Mouse (Mus musculus) hindbrain, embryonic 16.5 days (tissue): Measurements from ENCODE around the gene Acsf2. TPM values are rescaled to one million over a fixed set of nuclear protein-coding genes. Genes with fewer than 3 reads are reported as not detected.

Experiments
- ATAC-seq: fragments of 200-750 bp; cut with Nextera tagmentation; 2 replicates; pipeline ENCODE4 v1.8.0; 2017; ENCODE audit warnings: moderate TSS enrichment, moderate library complexity
- H3K27ac ChIP-seq: fragments of 300-500 bp; sonication (generic); 2 replicates; pipeline ENCODE4 v1.5.1; 2014; ENCODE audit warnings: low read depth, mild to moderate bottlenecking, control low read depth, low read length, moderate library complexity
- H3K27me3 ChIP-seq: fragments of 300-500 bp; sonication (generic); replicated peaks from 2 replicates; pipeline ENCODE4 v1.6.1; 2014; ENCODE audit warnings: low read length; ENCODE audit not compliant: control insufficient read depth, insufficient read depth
- H3K36me3 ChIP-seq: fragments of 300-500 bp; sonication (generic); 2 replicates; pipeline ENCODE4 v1.6.1; 2014; ENCODE audit warnings: mild to moderate bottlenecking, low read length, moderate library complexity, mixed read lengths; ENCODE audit not compliant: control insufficient read depth, insufficient read depth
- H3K4me1 ChIP-seq: fragments of 300-500 bp; sonication (generic); 2 replicates; pipeline ENCODE4 v1.6.1; 2014; ENCODE audit warnings: low read depth, low read length; ENCODE audit not compliant: control insufficient read depth, insufficient read depth
- H3K4me2 ChIP-seq: fragments of 300-500 bp; sonication (generic); 2 replicates; pipeline ENCODE4 v1.6.1; 2014; ENCODE audit warnings: mild to moderate bottlenecking, low read length, control low read depth, moderate library complexity
- H3K4me3 ChIP-seq: fragments of 300-500 bp; sonication (generic); 2 replicates; pipeline ENCODE4 v1.5.1; 2014; ENCODE audit warnings: mild to moderate bottlenecking, low read length, control low read depth, moderate library complexity
- H3K9ac ChIP-seq: fragments of 300-500 bp; sonication (generic); 2 replicates; pipeline ENCODE4 v1.6.1; 2014; ENCODE audit warnings: low read depth, mild to moderate bottlenecking, control low read depth, low read length, moderate library complexity
- H3K9me3 ChIP-seq: fragments of 300-500 bp; sonication (generic); 2 replicates; pipeline ENCODE4 v1.6.1; 2014; ENCODE audit warnings: mild to moderate bottlenecking, low read length, moderate library complexity; ENCODE audit not compliant: control insufficient read depth
- WGBS: fragments of 180-500 bp; shearing (Covaris S2); extraction: QIAGEN DNeasy Blood & Tissue Kit; methylation state at CpG from one replicate; pipeline ENCODE4 v1.1.7; 2014; 5-methylcytosine and 5-hydroxymethylcytosine counted together
- polyA plus RNA-seq: library from polyadenylated mRNA; unstranded; fragments of >200 nt; fragmentation: Nextera tagmentation; extraction: Ambion mirVana; gene quantifications from 2 replicates; pipeline ENCODE4 v1.2.1, GENCODE M21; 2015

Acsf2 gene
- polyA plus RNA-seq, 1 experiment from 2014 or later = 1.8 TPM

GRCm38 (mm10) chr11:94521219-94521843 lies 80.3 kb downstream of the Acsf2 start, which contains the start of gene Mycbpap:
Gene Mycbpap (minus strand): TSS chr11:94521742.
- peak; percentile 90 for ATAC-seq
- Histone ChIP-seq H3K9me3 (no peaks in the 10 kb centered on the region), H3K36me3 (no peaks in the 10 kb centered on the region), H3K4me3 (peak within 1 kb of the TSS; percentile 57), H3K4me2 (peak within 1 kb of the TSS; percentile 93), H3K27me3 (no peaks in the 10 kb centered on the region), H3K4me1 (no peaks in the 10 kb centered on the region), H3K9ac (peak within 1 kb of the TSS; percentile 71), H3K27ac (peak within 1 kb of the TSS; percentile 40; the same call in 1 of the 2 replicates)
- 1% methylated on average over 42 of the region's 42 CpGs for WGBS

GRCm38 (mm10) chr11:94513452-94513851 lies 88.2 kb downstream of the Acsf2 start:
- no peak overlapping the region for H3K4me3 ChIP-seq
- H3K4me2 ChIP-seq = no peak overlapping the region
- H3K27me3 ChIP-seq = no peaks in the 10 kb centered on the region
- no peak overlapping the region for H3K27ac ChIP-seq
- H3K36me3 ChIP-seq = no peaks in the 10 kb centered on the region
- H3K4me1 ChIP-seq = no peaks in the 10 kb centered on the region
- WGBS = 59% methylated on average over 9 of the region's 9 CpGs
- no peak for ATAC-seq
- no peak overlapping the region for H3K9ac ChIP-seq
- no peaks in the 10 kb centered on the region for H3K9me3 ChIP-seq

- 92% methylated on average over 10 of the region's 10 CpGs for WGBS
- Histone ChIP-seq H3K4me2 (no peak overlapping the region), H3K27me3 (no peaks in the 10 kb centered on the region; the same call in 1 of the 2 replicates), H3K9me3 (no peaks in the 10 kb centered on the region), H3K4me1 (no peaks in the 10 kb centered on the region), H3K9ac (no peak overlapping the region), H3K4me3 (no peak overlapping the region), H3K36me3 (no peaks in the 10 kb centered on the region), H3K27ac (no peak overlapping the region)
- no peak for ATAC-seq
These were observed 92.7 kb downstream of the Acsf2 start for GRCm38 (mm10) chr11:94508976-94509375.

Other genes starting within 250 kb of the Acsf2 start
- 0.91 and 1.3 TPM in 2 replicates for gene Abcc3, start 208.9 kb downstream of the Acsf2 start, polyA plus RNA-seq
- gene Cacna1g, start 127.7 kb downstream of the Acsf2 start, polyA plus RNA-seq = 15.1 and 20.5 TPM in 2 replicates
- gene Spata20, start 115.7 kb downstream of the Acsf2 start, polyA plus RNA-seq = 0.64 and 0.81 TPM in 2 replicates
- 2.8 and 3.0 TPM in 2 replicates for gene Epn3, start 101.9 kb downstream of the Acsf2 start, polyA plus RNA-seq
- 3.7 and 5.5 TPM in 2 replicates for gene Mycbpap, start 80.1 kb downstream of the Acsf2 start, polyA plus RNA-seq
- 10.0 and 11.7 TPM in 2 replicates for gene Rsad1, start 52.6 kb downstream of the Acsf2 start, polyA plus RNA-seq
- gene Chad, start 36.8 kb downstream of the Acsf2 start, polyA plus RNA-seq = 0.39 and 0.72 TPM in 2 replicates
- gene Lrrc59, start 27.9 kb upstream of the Acsf2 start, polyA plus RNA-seq = 153 and 171 TPM in 2 replicates
- 141 and 157 TPM in 2 replicates for gene Mrpl27, start 51.9 kb upstream of the Acsf2 start, polyA plus RNA-seq
- 3.5 and 4.4 TPM in 2 replicates for gene Eme1, start 52.1 kb upstream of the Acsf2 start, polyA plus RNA-seq
- 13.0 and 14.4 TPM in 2 replicates for gene Xylt2, start 75.6 kb upstream of the Acsf2 start, polyA plus RNA-seq
- gene Gm11541, start 102.6 kb upstream of the Acsf2 start, polyA plus RNA-seq = 0.27 and 0.35 TPM in 2 replicates
- gene Cdc34b, start 139.9 kb upstream of the Acsf2 start, polyA plus RNA-seq = 0.26 TPM in 1 of 2 replicates, not detected in the other
- not detected in 2 replicates for gene Tmem92, start 180.8 kb upstream of the Acsf2 start, polyA plus RNA-seq